Mouse (Mus musculus): ENCODE data around the gene Lmnb2.

DNA sequence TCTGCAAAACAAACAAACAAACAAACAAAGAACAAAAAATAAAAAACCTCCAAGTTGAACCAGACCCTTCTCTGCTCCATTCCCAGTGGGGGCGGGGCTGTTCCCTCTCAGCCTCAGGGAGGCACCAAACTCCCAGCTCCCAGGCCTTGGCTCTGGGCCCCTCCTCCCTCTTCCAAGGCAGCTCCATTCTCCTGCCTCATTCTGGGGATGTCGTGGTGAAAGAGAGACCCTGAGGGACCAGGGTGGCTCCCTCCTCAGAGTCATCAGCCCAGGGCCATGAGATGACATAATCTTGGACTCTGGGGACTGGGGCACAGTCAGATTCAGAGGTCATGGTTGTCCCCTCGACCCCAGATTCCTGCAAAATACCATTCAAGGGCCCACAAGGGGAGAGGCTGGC is 41.5 kb downstream of the Lmnb2 start:
- no peak for TF ChIP-seq POLR2A (IDR thresholded peaks at IDR 0.05; ENCODE audit: low read depth, low read length)
- no peak for TF ChIP-seq CTCF (IDR thresholded peaks at IDR 0.05; ENCODE audit: extremely low read depth, insufficient read depth, insufficient read length, insufficient replicate concordance)
